Mouse (Mus musculus): ENCODE data around the gene Klhl36.

- TF ChIP-seq CTCF (IDR thresholded peaks at IDR 0.05; ENCODE audit: borderline replicate concordance, extremely low read depth, insufficient read depth, insufficient read length) (no peak), POLR2A (IDR thresholded peaks at IDR 0.05; ENCODE audit: borderline replicate concordance, extremely low read depth, insufficient read depth, insufficient read length, poor library complexity, severe bottlenecking) (no peak)
Observed at GRCm38 (mm10) chr8:119862390-119862734, 296 bp downstream of the Klhl36 start.

Data from brain, embryonic 14.5 days (tissue).